Mouse (Mus musculus) lung, embryonic 16.5 days (tissue): ENCODE results near the gene Slc39a12. TPM values are rescaled to one million over a fixed set of nuclear protein-coding genes. Genes with fewer than 3 reads are reported as not detected.

Source experiments
- ATAC-seq: fragments of 200-750 bp; cut with Nextera tagmentation; 2 replicates; pipeline ENCODE4 v1.8.0; 2017; ENCODE audit warnings: low read depth, mild to moderate bottlenecking, moderate library complexity
- H3K27ac ChIP-seq: fragments of 300-500 bp; sonication (generic); 2 replicates; pipeline ENCODE4 v1.5.1; 2014; ENCODE audit warnings: mild to moderate bottlenecking, control low read depth, low read length
- H3K27me3 ChIP-seq: fragments of 300-500 bp; sonication (generic); 2 replicates; pipeline ENCODE4 v1.6.1; 2014; ENCODE audit warnings: low read depth, low read length, mixed read lengths; ENCODE audit not compliant: control insufficient read depth, insufficient read depth
- H3K36me3 ChIP-seq: fragments of 300-500 bp; sonication (generic); 2 replicates; pipeline ENCODE4 v1.6.1; 2014; ENCODE audit warnings: low read length; ENCODE audit not compliant: control insufficient read depth, insufficient read depth
- H3K4me1 ChIP-seq: fragments of 300-500 bp; sonication (generic); replicated peaks from 2 replicates; pipeline ENCODE4 v1.6.1; 2014; ENCODE audit warnings: low read length, mixed read lengths; ENCODE audit not compliant: control insufficient read depth, insufficient read depth
- H3K4me2 ChIP-seq: fragments of 300-500 bp; sonication (generic); 2 replicates; pipeline ENCODE4 v1.6.1; 2014; ENCODE audit warnings: low read depth, low read length, control low read depth
- H3K4me3 ChIP-seq: fragments of 300-500 bp; sonication (generic); 2 replicates; pipeline ENCODE4 v1.5.1; 2014; ENCODE audit warnings: mild to moderate bottlenecking, low read length, control low read depth
- H3K9ac ChIP-seq: fragments of 300-500 bp; sonication (generic); 2 replicates; pipeline ENCODE4 v1.6.1; 2014; ENCODE audit warnings: low read length, control low read depth
- H3K9me3 ChIP-seq: fragments of 300-500 bp; sonication (generic); 2 replicates; pipeline ENCODE4 v1.6.1; 2016; ENCODE audit warnings: low read length; ENCODE audit not compliant: control insufficient read depth
- WGBS: fragments of 180-500 bp; shearing (Covaris S2); extraction: QIAGEN DNeasy Blood & Tissue Kit; methylation state at CpG from one replicate; pipeline ENCODE4 v1.1.7; 2014; 5-methylcytosine and 5-hydroxymethylcytosine counted together
- polyA plus RNA-seq: library from polyadenylated mRNA; unstranded; fragments of >200 nt; fragmentation: Nextera tagmentation; extraction: Ambion mirVana; gene quantifications from 2 replicates; pipeline ENCODE4 v1.2.1, GENCODE M21; 2015

The Slc39a12 gene
- polyA plus RNA-seq, 1 experiment from 2014 or later: not detected

- H3K27ac ChIP-seq: peak overlapping the region; percentile 51
- peak; percentile 77 for ATAC-seq
- WGBS: 30% methylated on average over 7 of the region's 7 CpGs
- no peak overlapping the region for H3K4me2 ChIP-seq
- H3K36me3 ChIP-seq: no peaks in the 10 kb centered on the region
- H3K4me1 ChIP-seq: no peaks in the 10 kb centered on the region
- no peak overlapping the region for H3K9ac ChIP-seq
- H3K27me3 ChIP-seq: no peaks in the 10 kb centered on the region
- no peaks in the 10 kb centered on the region for H3K9me3 ChIP-seq
- no peak overlapping the region for H3K4me3 ChIP-seq
Measured at GRCm38 (mm10) chr2:14454946-14455631, 67.0 kb downstream of the Slc39a12 start.

- Histone ChIP-seq H3K4me1 (no peaks in the 10 kb centered on the region), H3K9me3 (no peaks in the 10 kb centered on the region), H3K4me3 (no peak overlapping the region), H3K27me3 (no peaks in the 10 kb centered on the region), H3K27ac (no peak overlapping the region), H3K4me2 (no peak overlapping the region), H3K36me3 (no peaks in the 10 kb centered on the region), H3K9ac (no peak overlapping the region)
- 35% methylated on average over 1 of the region's 1 CpGs for WGBS
- no peak for ATAC-seq
Measured at GRCm38 (mm10) chr2:14464438-14464837, 76.3 kb downstream of the Slc39a12 start.

- H3K27ac ChIP-seq: no peak overlapping the region
Measured at GRCm38 (mm10) chr2:14494132-14494531, 106.0 kb downstream of the Slc39a12 start.

GRCm38 (mm10) chr2:14496150-14496549 is 108.0 kb downstream of the Slc39a12 start:
- H3K4me2 ChIP-seq: no peak overlapping the region
- WGBS: 52% methylated on average over 2 of the region's 2 CpGs
- H3K27ac ChIP-seq: no peak overlapping the region
- no peak overlapping the region for H3K9ac ChIP-seq
- no peaks in the 10 kb centered on the region for H3K27me3 ChIP-seq
- H3K36me3 ChIP-seq: no peaks in the 10 kb centered on the region
- ATAC-seq: no peak
- H3K4me3 ChIP-seq: no peak overlapping the region
- no peaks in the 10 kb centered on the region for H3K9me3 ChIP-seq
- no peaks in the 10 kb centered on the region for H3K4me1 ChIP-seq

More at GRCm38 (mm10) chr2:14494132-14494531, 106.0 kb downstream of the Slc39a12 start:
- no peak overlapping the region for H3K4me2 ChIP-seq
- H3K27me3 ChIP-seq: no peaks in the 10 kb centered on the region
- WGBS: 63% methylated on average over 5 of the region's 5 CpGs
- no peaks in the 10 kb centered on the region for H3K4me1 ChIP-seq
- H3K36me3 ChIP-seq: no peaks in the 10 kb centered on the region
- ATAC-seq: no peak
- no peak overlapping the region for H3K4me3 ChIP-seq
- H3K9me3 ChIP-seq: no peaks in the 10 kb centered on the region
- no peak overlapping the region for H3K9ac ChIP-seq

- Histone ChIP-seq H3K4me1 (no peaks in the 10 kb centered on the region), H3K27me3 (no peaks in the 10 kb centered on the region), H3K9ac (no peak overlapping the region), H3K9me3 (no peaks in the 10 kb centered on the region), H3K4me2 (no peak overlapping the region), H3K4me3 (no peak overlapping the region), H3K27ac (no peak overlapping the region), H3K36me3 (no peaks in the 10 kb centered on the region)
- no peak for ATAC-seq
- 18% methylated on average over 3 of the region's 3 CpGs for WGBS
Measured at GRCm38 (mm10) chr2:14502482-14502881, 114.4 kb downstream of the Slc39a12 start.

- Histone ChIP-seq H3K27ac (no peak overlapping the region), H3K9me3 (peaks cover 4% of the 10 kb centered on the region; the same call in 1 of the 2 replicates), H3K27me3 (no peaks in the 10 kb centered on the region), H3K4me1 (no peaks in the 10 kb centered on the region), H3K9ac (no peak overlapping the region), H3K4me3 (no peak overlapping the region), H3K4me2 (no peak overlapping the region), H3K36me3 (no peaks in the 10 kb centered on the region)
- no peak for ATAC-seq
- WGBS: 61% methylated on average over 5 of the region's 5 CpGs
Measured at GRCm38 (mm10) chr2:14518237-14518636, 130.1 kb downstream of the Slc39a12 start.

- Histone ChIP-seq H3K9me3 (no peaks in the 10 kb centered on the region), H3K4me1 (no peaks in the 10 kb centered on the region), H3K27me3 (no peaks in the 10 kb centered on the region), H3K9ac (no peak overlapping the region), H3K4me2 (no peak overlapping the region), H3K27ac (no peak overlapping the region), H3K36me3 (no peaks in the 10 kb centered on the region), H3K4me3 (no peak overlapping the region)
- peak; percentile 88 for ATAC-seq
- WGBS: 49% methylated on average over 3 of the region's 3 CpGs
Measured at GRCm38 (mm10) chr2:14534325-14535077, 146.4 kb downstream of the Slc39a12 start.

- Histone ChIP-seq H3K4me2 (no peak overlapping the region), H3K4me1 (no peaks in the 10 kb centered on the region), H3K9me3 (no peaks in the 10 kb centered on the region), H3K4me3 (no peak overlapping the region), H3K27ac (no peak overlapping the region), H3K27me3 (no peaks in the 10 kb centered on the region), H3K9ac (no peak overlapping the region), H3K36me3 (no peaks in the 10 kb centered on the region)
- WGBS: 82% methylated on average over 3 of the region's 3 CpGs
- peak; percentile 18; the same call in 1 of the 2 replicates for ATAC-seq
Measured at GRCm38 (mm10) chr2:14535246-14535671, 147.1 kb downstream of the Slc39a12 start.

GRCm38 (mm10) chr2:14537781-14538180 is 149.7 kb downstream of the Slc39a12 start:
- Histone ChIP-seq H3K36me3 (no peaks in the 10 kb centered on the region), H3K27ac (no peak overlapping the region), H3K4me1 (no peaks in the 10 kb centered on the region), H3K9ac (no peak overlapping the region), H3K27me3 (no peaks in the 10 kb centered on the region), H3K9me3 (no peaks in the 10 kb centered on the region), H3K4me2 (no peak overlapping the region), H3K4me3 (no peak overlapping the region)
- WGBS: 67% methylated on average over 3 of the region's 3 CpGs
- no peak for ATAC-seq
